Mouse (Mus musculus) heart, adult 2 months (tissue): ENCODE measurements around the gene Tfpi.

Source experiments
- CTCF ChIP-seq: fragments of 200-600 bp; IDR thresholded peaks from 2 replicates; pipeline ENCODE4 v1.8.1; 2022; ENCODE audit warnings: antibody characterized with exemption, mild to moderate bottlenecking, moderate library complexity
- POLR2A ChIP-seq: fragments of 200-500 bp; IDR thresholded peaks from 2 replicates; pipeline ENCODE4 v1.6.1; 2011; ENCODE audit warnings: mild to moderate bottlenecking, low read depth, low read length, control low read depth; ENCODE audit not compliant: insufficient read depth

DNA sequence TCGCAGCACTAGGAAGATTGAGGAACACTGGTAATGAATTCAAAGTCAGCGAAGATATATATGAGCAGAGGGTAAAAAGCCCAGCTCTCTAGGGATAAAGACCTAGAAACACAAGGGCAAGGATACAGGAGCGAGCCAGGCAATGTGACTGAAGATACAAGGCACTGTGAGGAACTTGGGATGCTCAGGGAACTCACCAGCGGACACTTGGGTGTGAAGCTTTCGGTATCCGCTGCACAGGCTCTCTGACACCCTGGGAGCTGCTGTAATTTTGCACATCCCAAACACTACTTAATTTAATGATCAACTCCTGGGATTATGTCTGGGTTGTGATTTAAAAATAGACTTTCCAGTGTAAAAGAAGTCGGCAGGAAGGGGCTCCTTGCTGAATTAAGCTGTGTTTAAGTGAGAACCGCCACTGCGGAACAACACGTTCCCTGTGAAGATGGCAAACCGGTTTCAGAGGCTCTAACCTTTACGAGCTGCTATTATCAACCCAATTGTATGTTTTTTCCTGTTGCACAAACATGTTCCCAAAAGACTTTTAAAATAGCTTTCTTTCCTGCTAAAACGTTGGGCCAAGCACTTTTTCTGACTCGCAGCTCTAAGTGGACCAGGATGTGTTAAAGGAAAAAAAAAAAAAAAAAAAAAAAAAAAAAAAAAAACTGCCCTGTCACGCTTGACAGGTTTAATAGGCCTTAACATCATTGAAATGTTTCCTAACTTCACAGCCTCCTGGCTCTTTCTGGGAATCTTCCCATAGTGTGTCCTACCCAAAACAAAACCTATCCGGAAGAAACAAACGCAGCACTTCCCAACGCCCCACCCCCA, 89.8 kb downstream of the Tfpi start:
- TF ChIP-seq CTCF (no peak), POLR2A (0 out of 2 replicates have a peak, but pooled peaks have one; percentile 35)
